Mouse (Mus musculus): ENCODE measurements around the gene Tcap. TPM values are rescaled to one million over a fixed set of nuclear protein-coding genes. Genes with fewer than 3 reads are reported as not detected.

Gene Tcap
- polyA plus RNA-seq, 1 experiment from 2014 or later, result 0.16 TPM

GRCm38 (mm10) chr11:98341174-98341573 lies 42.4 kb upstream of the Tcap start:
- Histone ChIP-seq H3K36me3 (ENCODE audit: control insufficient read depth, insufficient read depth, low read length) (no peaks in the 10 kb centered on the region), H3K4me3 (ENCODE audit: low read length) (no peak overlapping the region), H3K9me3 (ENCODE audit: control insufficient read depth, low read length) (no peaks in the 10 kb centered on the region), H3K9ac (ENCODE audit: low read depth, low read length) (no peak overlapping the region), H3K27ac (ENCODE audit: low read depth, low read length) (no peak overlapping the region), H3K4me2 (ENCODE audit: low read length) (no peak overlapping the region), H3K4me1 (ENCODE audit: control insufficient read depth, insufficient read depth, low read depth, low read length) (peaks cover 23% of the 10 kb centered on the region), H3K27me3 (replicated peaks; ENCODE audit: control insufficient read depth, insufficient read depth, low read length) (peaks cover 33% of the 10 kb centered on the region)
- no peak for ATAC-seq
- 49% methylated on average over 4 of the region's 4 CpGs for WGBS

GRCm38 (mm10) chr11:98342000-98342945 lies 41.3 kb upstream of the Tcap start:
- H3K4me3 ChIP-seq (ENCODE audit: low read length), result peak overlapping the region; percentile 39
- H3K9ac ChIP-seq (ENCODE audit: low read depth, low read length), result peak overlapping the region; percentile 54
- peaks cover 24% of the 10 kb centered on the region for H3K4me1 ChIP-seq (ENCODE audit: control insufficient read depth, insufficient read depth, low read depth, low read length)
- peak overlapping the region; percentile 39; the same call in 1 of the 2 replicates for H3K27ac ChIP-seq (ENCODE audit: low read depth, low read length)
- no peaks in the 10 kb centered on the region for H3K9me3 ChIP-seq (ENCODE audit: control insufficient read depth, low read length)
- peak; percentile 30 for ATAC-seq
- H3K4me2 ChIP-seq (ENCODE audit: low read length), result peak overlapping the region; percentile 64
- peaks cover 32% of the 10 kb centered on the region for H3K27me3 ChIP-seq (replicated peaks; ENCODE audit: control insufficient read depth, insufficient read depth, low read length)
- no peaks in the 10 kb centered on the region for H3K36me3 ChIP-seq (ENCODE audit: control insufficient read depth, insufficient read depth, low read length)
- under 1% methylated on average over 28 of the region's 29 CpGs for WGBS

- peak overlapping the region; percentile 25 for H3K4me3 ChIP-seq (ENCODE audit: low read length)
- ATAC-seq, result no peak
- H3K4me2 ChIP-seq (ENCODE audit: low read length), result peak overlapping the region; percentile 50
- H3K27me3 ChIP-seq (replicated peaks; ENCODE audit: control insufficient read depth, insufficient read depth, low read length), result peaks cover 44% of the 10 kb centered on the region
- H3K9ac ChIP-seq (ENCODE audit: low read depth, low read length), result no peak overlapping the region; the same call in 1 of the 2 replicates
- H3K9me3 ChIP-seq (ENCODE audit: control insufficient read depth, low read length), result no peaks in the 10 kb centered on the region
- H3K36me3 ChIP-seq (ENCODE audit: control insufficient read depth, insufficient read depth, low read length), result no peaks in the 10 kb centered on the region
- H3K27ac ChIP-seq (ENCODE audit: low read depth, low read length), result no peak overlapping the region
- peaks cover 24% of the 10 kb centered on the region for H3K4me1 ChIP-seq (ENCODE audit: control insufficient read depth, insufficient read depth, low read depth, low read length)
- WGBS, result 2% methylated on average over 14 of the region's 14 CpGs
These were observed 38.4 kb upstream of the Tcap start for GRCm38 (mm10) chr11:98345253-98345652.

- Histone ChIP-seq H3K27ac (ENCODE audit: low read depth, low read length) (no peak overlapping the region), H3K36me3 (ENCODE audit: control insufficient read depth, insufficient read depth, low read length) (no peaks in the 10 kb centered on the region), H3K4me1 (ENCODE audit: control insufficient read depth, insufficient read depth, low read depth, low read length) (peaks cover 24% of the 10 kb centered on the region), H3K9ac (ENCODE audit: low read depth, low read length) (no peak overlapping the region), H3K9me3 (ENCODE audit: control insufficient read depth, low read length) (no peaks in the 10 kb centered on the region), H3K4me3 (ENCODE audit: low read length) (no peak overlapping the region), H3K4me2 (ENCODE audit: low read length) (no peak overlapping the region), H3K27me3 (replicated peaks; ENCODE audit: control insufficient read depth, insufficient read depth, low read length) (peaks cover 54% of the 10 kb centered on the region)
- 12% methylated on average over 9 of the region's 9 CpGs for WGBS
- ATAC-seq, result no peak
These were observed 37.4 kb upstream of the Tcap start for GRCm38 (mm10) chr11:98346168-98346567.

GRCm38 (mm10) chr11:98347385-98348082 lies 36.1 kb upstream of the Tcap start:
- Histone ChIP-seq H3K4me3 (ENCODE audit: low read length) (peak overlapping the region; percentile 69), H3K4me2 (ENCODE audit: low read length) (peak overlapping the region; percentile 99), H3K27ac (ENCODE audit: low read depth, low read length) (no peak overlapping the region), H3K9ac (ENCODE audit: low read depth, low read length) (no peak overlapping the region), H3K36me3 (ENCODE audit: control insufficient read depth, insufficient read depth, low read length) (no peaks in the 10 kb centered on the region), H3K9me3 (ENCODE audit: control insufficient read depth, low read length) (no peaks in the 10 kb centered on the region), H3K4me1 (ENCODE audit: control insufficient read depth, insufficient read depth, low read depth, low read length) (peaks cover 17% of the 10 kb centered on the region), H3K27me3 (replicated peaks; ENCODE audit: control insufficient read depth, insufficient read depth, low read length) (peaks cover 55% of the 10 kb centered on the region)
- no peak for ATAC-seq
- 6% methylated on average over 9 of the region's 12 CpGs for WGBS

- peak; percentile 46 for ATAC-seq
- under 1% methylated on average over 55 of the region's 55 CpGs for WGBS
- Histone ChIP-seq H3K27ac (ENCODE audit: low read depth, low read length) (no peak within 1 kb of the TSS), H3K4me1 (ENCODE audit: control insufficient read depth, insufficient read depth, low read depth, low read length) (peaks cover 17% of the 10 kb centered on the region), H3K27me3 (replicated peaks; ENCODE audit: control insufficient read depth, insufficient read depth, low read length) (peaks cover 55% of the 10 kb centered on the region), H3K36me3 (ENCODE audit: control insufficient read depth, insufficient read depth, low read length) (no peaks in the 10 kb centered on the region), H3K4me2 (ENCODE audit: low read length) (peak within 1 kb of the TSS; percentile 99), H3K9me3 (ENCODE audit: control insufficient read depth, low read length) (no peaks in the 10 kb centered on the region), H3K4me3 (ENCODE audit: low read length) (peak within 1 kb of the TSS; percentile 69), H3K9ac (ENCODE audit: low read depth, low read length) (peak within 1 kb of the TSS; percentile 68)
These were observed 35.3 kb upstream of the Tcap start, which contains the start of gene Ppp1r1b for GRCm38 (mm10) chr11:98348083-98348961. Ppp1r1b (plus strand) TSS chr11:98348404.

GRCm38 (mm10) chr11:98349308-98349707 lies 34.3 kb upstream of the Tcap start:
- Histone ChIP-seq H3K4me1 (ENCODE audit: control insufficient read depth, insufficient read depth, low read depth, low read length) (peaks cover 17% of the 10 kb centered on the region), H3K27ac (ENCODE audit: low read depth, low read length) (no peak overlapping the region), H3K4me3 (ENCODE audit: low read length) (peak overlapping the region; percentile 69; the same call in 1 of the 2 replicates), H3K4me2 (ENCODE audit: low read length) (peak overlapping the region; percentile 99), H3K27me3 (replicated peaks; ENCODE audit: control insufficient read depth, insufficient read depth, low read length) (peaks cover 58% of the 10 kb centered on the region), H3K9ac (ENCODE audit: low read depth, low read length) (no peak overlapping the region), H3K36me3 (ENCODE audit: control insufficient read depth, insufficient read depth, low read length) (no peaks in the 10 kb centered on the region), H3K9me3 (ENCODE audit: control insufficient read depth, low read length) (no peaks in the 10 kb centered on the region)
- WGBS, result 5% methylated on average over 9 of the region's 9 CpGs
- no peak for ATAC-seq

- H3K27me3 ChIP-seq (replicated peaks; ENCODE audit: control insufficient read depth, insufficient read depth, low read length), result peaks cover 42% of the 10 kb centered on the region
- WGBS, result 79% methylated on average over 18 of the region's 18 CpGs
- H3K4me1 ChIP-seq (ENCODE audit: control insufficient read depth, insufficient read depth, low read depth, low read length), result peaks cover 16% of the 10 kb centered on the region
- no peak overlapping the region for H3K4me2 ChIP-seq (ENCODE audit: low read length)
- ATAC-seq, result no peak
- no peak overlapping the region for H3K27ac ChIP-seq (ENCODE audit: low read depth, low read length)
- no peaks in the 10 kb centered on the region for H3K9me3 ChIP-seq (ENCODE audit: control insufficient read depth, low read length)
- H3K4me3 ChIP-seq (ENCODE audit: low read length), result no peak overlapping the region
- H3K9ac ChIP-seq (ENCODE audit: low read depth, low read length), result no peak overlapping the region
- no peaks in the 10 kb centered on the region for H3K36me3 ChIP-seq (ENCODE audit: control insufficient read depth, insufficient read depth, low read length)
These were observed 31.2 kb upstream of the Tcap start for GRCm38 (mm10) chr11:98352272-98352990.
